Mouse (Mus musculus) lung, adult 2 months (tissue): ENCODE measurements around the gene Olfr204. TPM values are rescaled to one million over a fixed set of nuclear protein-coding genes. Genes with fewer than 3 reads are reported as not detected.
"Not testable (repeated sequence)": the region's sequence is repeated elsewhere in the genome, so short reads cannot be mapped to it uniquely, and the experiment has no call there.

Experiments used
- DNase-seq: peaks from one replicate; pipeline ENCODE4 v3.0.0; 2022
- H3K4me1 ChIP-seq: fragments of 200-500 bp; 2 replicates; pipeline ENCODE4 v1.6.1; 2011; ENCODE audit warnings: low read length; ENCODE audit not compliant: control insufficient read depth, insufficient read depth
- H3K4me3 ChIP-seq: fragments of 200-500 bp; replicated peaks from 2 replicates; pipeline ENCODE3; 2011; ENCODE audit warnings: low read depth, mild to moderate bottlenecking, control low read depth, low read length; ENCODE audit errors: extremely low read depth
- CTCF ChIP-seq: fragments of 200-500 bp; IDR thresholded peaks from 2 replicates; pipeline ENCODE4 v1.5.1; 2011; ENCODE audit warnings: mild to moderate bottlenecking, low read length, control low read depth; ENCODE audit not compliant: insufficient read depth
- POLR2A ChIP-seq: fragments of 200-500 bp; IDR thresholded peaks from 2 replicates; pipeline ENCODE4 v1.6.1; 2011; ENCODE audit warnings: low read depth, mild to moderate bottlenecking, control low read depth, low read length, borderline replicate concordance; ENCODE audit errors: extremely low read depth
- WGBS: fragments of 180-500 bp; shearing (Covaris S2); methylation state at CpG from one replicate; pipeline ENCODE4 v1.1.7; 2018; 5-methylcytosine and 5-hydroxymethylcytosine counted together
- polyA plus RNA-seq: library from polyadenylated mRNA; depleted of rRNA; stranded (reverse); fragments of >200 nt; gene quantifications from 2 replicates; pipeline ENCODE4 v1.2.3, GENCODE M21; 2012; rRNA removed

Gene Olfr204
- polyA plus RNA-seq: not detected in 2 replicates

DNA sequence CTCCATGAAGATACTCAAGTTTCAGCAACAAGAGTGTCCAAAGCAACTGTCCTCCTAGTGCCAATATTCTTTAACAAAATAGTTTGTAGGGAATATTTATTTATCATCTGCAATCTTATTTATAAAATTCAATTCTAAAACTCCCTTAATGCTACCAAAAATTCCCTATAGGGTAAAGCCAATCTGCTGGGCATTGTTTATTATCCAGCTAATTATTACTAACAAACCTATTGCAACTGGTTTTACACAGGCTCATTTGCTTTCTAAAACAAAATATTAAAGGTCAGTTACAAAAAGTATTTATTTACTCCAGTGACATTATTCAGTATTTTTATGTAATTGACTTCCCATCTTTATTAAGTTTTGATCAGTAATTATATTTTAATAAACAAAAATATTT lies at the start of gene Olfr204:
Olfr204 (minus strand) TSS at position 101 of the 400 bp plus-strand sequence.
- no peak for DNase-seq
- Histone ChIP-seq H3K4me3 (no peak within 1 kb of the TSS), H3K4me1 (no peaks in the 10 kb centered on the region)
- TF ChIP-seq POLR2A (no peak), CTCF (no peak)

DNA sequence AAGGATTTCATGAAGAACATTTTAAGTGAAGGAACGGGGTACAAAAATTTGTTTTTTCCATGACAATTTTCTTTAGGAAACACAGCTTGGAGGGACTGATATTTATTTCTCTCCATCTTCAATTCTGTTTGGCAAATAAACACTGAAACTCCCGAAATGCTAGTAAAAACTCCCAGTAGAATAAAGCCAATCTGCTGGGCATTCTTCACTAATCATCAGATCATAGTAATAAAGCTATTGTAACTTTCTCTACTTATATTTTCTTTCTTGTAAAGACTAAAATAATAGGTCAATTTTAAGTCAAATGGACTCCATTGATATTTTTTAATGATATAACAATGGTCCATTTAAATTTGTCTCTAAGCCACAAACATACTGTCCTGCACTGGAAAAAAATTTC lies 45.8 kb upstream of the Olfr204 start, which contains the start of gene Olfr209:
Olfr209 (minus strand) TSS at position 101 of the 400 bp plus-strand sequence.
- DNase-seq: no peak
- H3K4me1 ChIP-seq: no peaks in the 10 kb centered on the region
- 65% methylated on average over 2 of the region's 2 CpGs for WGBS
- no peak within 1 kb of the TSS for H3K4me3 ChIP-seq
- no peak for TF ChIP-seq POLR2A
- no peak for TF ChIP-seq CTCF

DNA sequence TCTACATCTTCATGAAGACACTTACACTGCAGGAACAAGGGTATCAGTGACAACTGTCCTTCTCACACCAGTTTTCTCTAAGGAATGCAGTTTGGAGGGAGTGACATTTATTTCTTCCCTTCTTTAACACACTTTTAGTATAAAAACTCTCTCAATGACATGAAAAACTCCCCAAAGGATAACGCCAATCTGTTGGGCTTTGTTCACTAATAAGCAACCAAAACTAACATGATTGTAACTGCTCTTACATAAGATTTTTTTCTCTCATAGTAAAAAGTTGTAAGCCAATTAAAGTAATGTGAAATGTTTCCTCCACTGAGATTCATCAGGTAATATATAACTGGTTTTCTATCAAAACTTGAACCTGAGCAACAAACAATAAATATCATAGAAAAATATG lies 31.1 kb upstream of the Olfr204 start, which contains the start of gene Olfr206:
Olfr206 (minus strand) TSS at position 101 of the 400 bp plus-strand sequence.
- 75% methylated on average over 1 of the region's 1 CpGs for WGBS
- TF ChIP-seq POLR2A (no peak), CTCF (no peak)
- Histone ChIP-seq H3K4me1 (no peaks in the 10 kb centered on the region), H3K4me3 (no peak within 1 kb of the TSS)
- no peak for DNase-seq

DNA sequence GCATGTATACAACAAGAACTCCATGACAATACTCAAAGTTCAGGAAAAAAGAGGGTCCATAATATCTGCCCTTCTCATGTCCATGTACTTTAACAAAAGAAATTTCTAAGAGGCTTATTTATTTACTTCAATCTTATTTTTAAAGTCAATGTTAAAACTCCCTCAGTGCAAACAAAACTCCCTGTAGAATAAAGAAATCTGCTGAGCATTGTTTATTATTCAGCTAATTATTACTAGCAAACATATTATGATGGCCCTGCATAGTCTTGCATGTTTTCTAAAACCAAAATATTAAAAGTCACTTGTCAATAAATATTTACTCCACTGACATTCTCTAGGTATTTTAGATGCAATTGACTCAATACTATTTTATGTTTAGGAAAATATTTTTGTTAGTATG lies 13.0 kb upstream of the Olfr204 start, which contains the start of gene Olfr205:
Olfr205 (minus strand) TSS at position 101 of the 400 bp plus-strand sequence.
- no peak for DNase-seq
- H3K4me3 ChIP-seq: no peak within 1 kb of the TSS
- TF ChIP-seq POLR2A: no peak
- TF ChIP-seq CTCF: no peak
- H3K4me1 ChIP-seq: no peaks in the 10 kb centered on the region

DNA sequence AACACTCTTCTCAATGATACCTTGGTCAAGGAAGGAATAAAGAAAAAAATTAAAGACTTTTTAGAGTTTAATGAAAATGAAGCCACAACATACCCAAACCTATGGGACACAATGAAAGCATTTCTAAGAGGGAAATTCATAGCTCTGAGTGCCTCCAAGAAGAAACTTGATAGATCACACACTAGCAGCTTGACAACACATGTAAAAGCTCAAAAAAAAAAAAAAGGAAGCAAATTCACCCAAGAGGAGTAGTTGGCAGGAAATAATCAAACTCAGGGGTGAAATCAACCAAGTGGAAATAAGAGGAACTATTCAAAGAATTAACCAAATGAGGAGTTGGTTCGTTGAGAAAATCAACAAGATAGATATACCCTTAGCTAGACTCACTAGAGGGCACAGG lies 5.2 kb upstream of the Olfr204 start:
- not testable (repeated sequence) for H3K4me3 ChIP-seq, H3K4me1 ChIP-seq, DNase-seq
- WGBS: 23% methylated on average over 1 of the region's 1 CpGs

DNA sequence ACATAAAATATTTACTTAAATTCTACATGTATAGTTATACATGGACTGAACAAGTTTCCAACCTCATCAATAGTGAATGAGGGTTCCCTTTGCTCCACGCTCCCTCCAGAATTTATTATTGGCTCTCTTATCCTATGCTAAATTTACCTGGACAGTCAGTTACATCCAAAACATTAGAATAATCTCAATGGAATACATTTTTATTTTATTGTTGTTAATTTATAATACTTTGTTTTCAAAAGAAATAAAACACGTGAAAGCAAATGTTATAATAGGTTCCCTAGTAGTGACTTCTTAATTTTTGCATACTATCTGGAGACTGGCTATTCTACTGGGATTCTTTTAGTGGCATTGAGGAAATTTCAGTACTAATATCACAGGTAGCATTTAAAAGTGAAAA lies 19.5 kb downstream of the Olfr204 start, which contains the start of gene Olfr203:
Olfr203 (plus strand) TSS at position 301 of the 400 bp plus-strand sequence.
- no peak within 1 kb of the TSS for H3K4me3 ChIP-seq
- no peaks in the 10 kb centered on the region for H3K4me1 ChIP-seq
- TF ChIP-seq POLR2A: no peak
- no peak for TF ChIP-seq CTCF
- 81% methylated on average over 2 of the region's 2 CpGs for WGBS
- DNase-seq: no peak

DNA sequence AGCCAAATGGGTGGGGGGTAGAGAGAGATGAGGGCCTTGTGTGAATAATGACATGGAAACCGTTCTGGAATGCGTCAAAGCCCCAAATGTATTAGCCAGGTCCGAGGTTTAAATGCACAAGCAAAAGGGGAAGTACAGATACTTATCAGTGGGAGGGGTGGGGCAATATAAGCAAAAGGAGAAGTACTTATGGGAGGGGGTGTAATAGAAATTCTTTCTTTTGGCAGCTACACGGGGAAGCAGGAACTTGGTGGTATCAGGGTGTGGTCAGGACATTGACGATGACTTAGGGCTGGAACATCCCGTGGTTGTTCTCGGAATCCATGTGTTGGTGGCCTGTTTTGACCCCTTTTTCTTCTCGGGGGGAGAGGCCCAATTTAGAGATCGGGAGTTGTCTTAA lies 30.5 kb downstream of the Olfr204 start:
- not testable (repeated sequence) for DNase-seq, H3K4me1 ChIP-seq, H3K4me3 ChIP-seq
- 65% methylated on average over 9 of the region's 9 CpGs for WGBS

DNA sequence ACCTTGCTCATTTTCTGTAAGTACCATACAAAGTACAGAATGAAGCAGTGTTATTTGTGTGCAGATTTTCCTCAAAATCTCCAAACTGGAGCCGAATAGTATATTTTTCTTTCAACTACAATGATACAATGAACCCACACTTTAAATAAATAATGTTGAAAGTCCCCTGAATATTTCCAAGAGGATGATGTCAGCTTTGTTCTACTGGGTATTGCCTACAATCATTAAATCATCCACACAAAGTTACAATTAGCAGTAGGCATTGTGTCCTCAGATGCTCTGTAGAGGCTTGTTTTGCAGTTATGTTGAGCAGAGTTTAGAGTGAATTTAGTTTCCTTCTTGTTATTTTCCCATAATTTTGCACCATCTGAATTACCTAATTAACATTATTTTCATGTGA lies 31.4 kb downstream of the Olfr204 start, which contains the start of gene Olfr202:
Olfr202 (minus strand) TSS at position 101 of the 400 bp plus-strand sequence.
- Histone ChIP-seq H3K4me1 (no peaks in the 10 kb centered on the region), H3K4me3 (no peak within 1 kb of the TSS)
- no peak for DNase-seq
- no peak for TF ChIP-seq CTCF
- TF ChIP-seq POLR2A: no peak
- 72% methylated on average over 1 of the region's 1 CpGs for WGBS

DNA sequence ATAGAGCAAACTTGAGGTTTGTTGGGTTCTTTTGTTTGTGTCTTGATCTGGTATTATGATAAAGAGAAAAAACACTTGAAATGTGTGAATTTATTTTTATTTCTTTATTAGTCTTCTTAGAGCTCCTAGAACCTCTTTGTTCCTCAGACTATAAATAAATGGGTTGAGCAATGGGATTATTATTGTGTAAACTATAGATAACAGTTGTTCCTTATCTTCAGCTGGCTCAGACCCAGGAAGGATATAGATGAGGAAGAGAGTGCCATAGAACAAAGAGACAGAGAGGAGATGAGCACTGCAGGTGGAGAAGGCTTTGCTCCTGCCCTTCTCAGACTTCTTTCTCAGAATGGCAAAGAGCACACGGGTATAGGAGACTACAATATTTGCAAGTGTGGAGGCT lies 34.6 kb downstream of the Olfr204 start:
- H3K4me1 ChIP-seq: no peaks in the 10 kb centered on the region
- TF ChIP-seq CTCF (no peak), POLR2A (no peak)
- no peak for DNase-seq
- 38% methylated on average over 1 of the region's 1 CpGs for WGBS
- H3K4me3 ChIP-seq: no peak overlapping the region

DNA sequence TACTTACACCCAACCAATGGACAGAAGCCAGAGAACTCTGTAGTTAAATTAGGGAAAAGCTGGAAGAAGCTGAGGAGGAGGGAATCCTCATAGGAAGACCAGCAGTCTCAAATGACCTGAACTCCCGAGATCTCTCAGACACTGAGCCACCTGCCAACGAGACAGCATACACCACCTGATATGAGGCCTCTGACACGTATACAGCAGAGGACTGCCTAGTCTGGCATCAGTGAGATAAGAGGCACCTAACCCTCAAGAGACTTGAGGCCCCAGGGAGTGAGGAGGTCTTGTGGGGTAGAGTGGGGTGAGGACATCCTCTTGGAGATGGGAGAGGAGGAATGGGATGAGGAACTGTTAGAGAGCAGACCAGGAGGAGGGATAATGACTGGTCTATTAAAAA lies 37.5 kb downstream of the Olfr204 start:
- H3K4me3 ChIP-seq: no peak overlapping the region
- WGBS: 51% methylated on average over 3 of the region's 3 CpGs
- no peaks in the 10 kb centered on the region for H3K4me1 ChIP-seq
- TF ChIP-seq CTCF (no peak), POLR2A (no peak)
- no peak for DNase-seq

DNA sequence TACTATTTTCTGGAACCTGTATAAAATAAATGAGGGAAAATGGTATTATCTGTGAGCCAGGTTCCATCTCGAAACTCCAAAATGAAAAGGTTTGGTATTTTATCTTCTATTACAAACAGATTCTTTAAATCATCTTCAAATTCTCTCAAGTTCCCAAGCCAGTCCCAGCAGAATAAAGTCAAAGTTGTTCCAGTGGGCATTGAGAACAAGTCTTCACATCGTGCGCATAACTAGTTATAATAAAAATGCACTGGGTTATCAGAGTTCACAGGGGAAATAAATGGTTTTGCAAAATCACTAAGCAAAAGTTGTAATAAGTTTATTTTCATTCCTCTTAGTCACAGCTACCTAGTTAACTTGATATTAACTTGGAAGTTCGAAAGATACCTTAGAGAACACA lies 45.5 kb downstream of the Olfr204 start, which contains the start of gene Olfr201:
Olfr201 (minus strand) TSS at position 101 of the 400 bp plus-strand sequence.
- not testable (repeated sequence) for H3K4me1 ChIP-seq, H3K4me3 ChIP-seq, DNase-seq
- WGBS: 80% methylated on average over 4 of the region's 4 CpGs

DNA sequence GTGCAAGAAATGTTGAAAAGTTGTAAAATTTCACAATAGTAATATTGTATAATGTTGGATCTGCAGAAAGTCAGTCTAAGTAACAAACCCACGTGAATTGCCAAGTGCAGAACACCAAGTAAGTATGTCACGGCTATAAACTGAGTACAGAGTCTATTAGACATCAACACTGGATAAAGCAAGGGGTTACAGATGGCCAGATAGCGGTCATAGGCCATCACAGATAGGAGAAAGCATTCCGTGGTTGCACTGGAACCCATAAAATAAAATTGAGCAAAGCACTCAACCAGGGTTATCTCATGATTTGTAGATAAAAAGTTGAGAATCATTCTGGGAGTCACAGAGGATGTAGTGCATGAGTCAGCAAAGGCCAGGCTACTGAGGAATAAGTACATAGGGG lies 49.0 kb downstream of the Olfr204 start:
- not testable (repeated sequence) for H3K4me1 ChIP-seq, H3K4me3 ChIP-seq, DNase-seq
- WGBS: 53% methylated on average over 4 of the region's 4 CpGs
